Mouse (Mus musculus) ovary, adult 18-20 months (tissue): ENCODE data around the gene Gm4881.
"Not testable (repeated sequence)": the region's sequence is repeated elsewhere in the genome, so short reads cannot be mapped to it uniquely, and the experiment has no call there.

Experiments used
- DNase-seq: peaks from one replicate; pipeline ENCODE4 v3.0.0; 2022; ENCODE audit warnings: low spot score, mixed read lengths

Gene Gm4881

GRCm38 (mm10) chr7:24895749-24896148, 48.5 kb downstream of the Gm4881 start:
- not testable (repeated sequence) for DNase-seq

DNA sequence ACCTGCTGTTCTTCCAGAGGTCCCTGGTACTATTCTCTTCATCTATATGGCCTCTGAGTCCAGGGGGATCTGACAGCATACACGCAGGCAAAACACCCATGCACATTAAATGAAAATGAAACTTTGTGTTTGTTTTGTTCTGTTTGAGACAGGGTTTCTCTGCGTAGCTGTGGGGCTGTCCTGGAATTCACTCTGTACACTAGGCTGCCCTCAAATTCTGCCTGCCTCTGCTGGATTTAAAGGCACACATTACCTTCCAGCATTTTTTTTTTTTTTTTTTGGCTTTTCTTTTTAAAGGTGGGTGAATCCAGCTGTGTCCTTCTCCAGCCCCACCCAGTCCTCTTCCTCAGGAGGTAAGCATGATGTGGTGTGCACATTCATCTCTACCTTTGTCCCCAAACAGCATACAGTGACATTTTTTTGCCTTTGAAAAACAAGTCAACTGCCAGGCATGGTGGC, 52.1 kb downstream of the Gm4881 start:
- DNase-seq: no peak

DNA sequence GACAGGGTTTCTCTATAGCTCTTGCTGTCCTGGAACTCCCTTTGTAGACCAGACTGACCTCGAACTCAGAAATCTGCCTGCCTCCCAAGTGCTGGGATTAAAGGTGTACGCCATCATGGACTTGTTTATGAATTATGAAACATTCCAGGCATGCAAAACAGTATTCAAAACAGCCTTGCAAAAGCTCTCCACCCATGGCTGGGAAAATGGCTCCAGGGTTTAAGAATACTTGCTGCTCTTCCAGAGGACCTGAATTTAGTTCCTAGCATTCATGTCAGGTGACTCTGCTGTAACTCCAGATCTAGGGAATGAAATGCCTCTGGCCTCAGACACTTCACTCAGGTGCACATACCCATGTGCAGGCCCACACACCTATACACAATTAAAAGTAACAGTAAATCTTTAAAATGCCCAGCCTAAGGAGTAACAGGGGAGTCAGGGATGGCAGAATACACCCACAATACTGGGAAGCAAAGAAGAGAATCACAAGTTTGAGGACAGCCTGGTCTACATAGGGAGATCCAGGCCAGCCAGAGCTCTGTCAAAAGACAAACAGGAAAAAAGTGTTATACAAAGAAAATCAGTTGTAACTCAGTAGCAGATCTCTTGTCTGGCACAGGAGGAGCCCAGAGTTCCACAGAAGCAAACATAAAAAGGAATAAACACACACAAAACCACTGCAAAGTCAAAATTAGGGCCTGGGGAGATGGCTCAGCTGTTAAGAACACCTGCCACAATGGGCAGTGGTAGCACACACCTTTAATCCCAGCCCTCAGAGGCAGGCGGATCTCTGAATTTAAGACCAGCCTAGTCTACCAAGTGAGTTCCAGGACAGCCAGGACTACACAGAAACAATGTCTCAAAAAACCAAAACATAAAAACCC, 52.8 kb downstream of the Gm4881 start:
- DNase-seq: no peak

DNA sequence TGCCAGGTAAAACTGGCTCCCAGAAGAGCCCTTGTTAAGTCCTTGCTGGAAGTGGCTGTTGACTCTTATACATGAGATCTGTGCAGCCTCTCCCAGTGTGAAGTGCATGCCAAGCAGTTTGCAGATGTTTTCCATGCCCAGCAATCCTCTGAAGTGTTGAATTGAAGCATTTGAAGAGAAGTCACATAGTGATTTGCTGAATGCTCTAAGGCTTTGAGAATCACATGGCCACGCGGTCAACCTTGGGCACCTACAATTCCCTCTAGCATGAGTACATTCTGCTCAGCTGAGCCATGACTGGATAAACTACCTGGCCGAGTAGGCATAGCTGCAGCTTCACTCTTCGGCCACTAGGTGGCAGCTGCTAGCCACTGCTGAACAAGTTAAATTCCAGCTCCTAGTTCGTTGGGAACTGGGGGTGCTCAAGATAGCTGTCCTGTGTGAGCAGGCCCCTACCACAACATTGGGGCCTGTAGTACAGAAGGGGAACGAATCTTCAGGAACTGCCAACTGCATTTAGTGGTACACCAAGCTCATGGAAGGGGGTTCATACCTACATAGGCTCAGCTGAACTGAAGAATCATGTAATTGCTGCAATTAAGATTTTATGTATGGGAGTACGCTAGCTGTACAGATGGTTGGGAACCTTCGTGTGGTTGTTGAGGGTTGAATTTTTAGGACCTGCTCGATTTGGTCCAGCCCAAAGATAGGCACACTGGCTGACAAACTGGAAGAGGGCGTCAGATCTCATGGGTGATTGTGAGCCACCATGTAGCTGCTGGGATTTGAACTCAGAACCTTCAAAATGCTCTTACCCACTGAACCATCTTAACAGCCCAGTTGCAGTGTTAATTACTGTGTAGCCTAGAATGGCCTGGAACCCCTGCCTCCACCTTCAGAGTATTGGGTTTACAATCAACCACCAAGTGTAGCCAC, 53.7 kb downstream of the Gm4881 start:
- peak; percentile 47 for DNase-seq

- DNase-seq: no peak
These were observed 54.7 kb downstream of the Gm4881 start for GRCm38 (mm10) chr7:24889431-24890220.

- DNase-seq: no peak
These were observed 57.2 kb downstream of the Gm4881 start for GRCm38 (mm10) chr7:24887096-24887495.

DNA sequence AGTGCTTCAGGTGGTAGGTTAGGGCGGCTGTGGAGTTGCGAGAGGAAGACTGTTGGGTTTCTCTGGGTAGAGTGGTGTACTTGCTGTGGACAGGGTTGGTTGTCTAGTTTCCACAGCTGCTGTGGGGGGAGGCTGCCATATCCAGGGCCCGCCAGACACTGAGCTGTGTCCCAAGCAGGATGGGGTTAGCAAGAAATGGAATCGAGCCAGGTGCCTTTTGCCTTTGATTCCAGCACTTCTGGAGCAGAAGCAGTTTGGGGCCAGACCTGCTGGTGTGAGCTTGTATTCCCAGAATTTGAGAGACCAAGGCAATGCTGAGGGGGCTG, 58.0 kb downstream of the Gm4881 start:
- DNase-seq: no peak

GRCm38 (mm10) chr7:24885468-24886307, 58.6 kb downstream of the Gm4881 start:
- DNase-seq: no peak

DNA sequence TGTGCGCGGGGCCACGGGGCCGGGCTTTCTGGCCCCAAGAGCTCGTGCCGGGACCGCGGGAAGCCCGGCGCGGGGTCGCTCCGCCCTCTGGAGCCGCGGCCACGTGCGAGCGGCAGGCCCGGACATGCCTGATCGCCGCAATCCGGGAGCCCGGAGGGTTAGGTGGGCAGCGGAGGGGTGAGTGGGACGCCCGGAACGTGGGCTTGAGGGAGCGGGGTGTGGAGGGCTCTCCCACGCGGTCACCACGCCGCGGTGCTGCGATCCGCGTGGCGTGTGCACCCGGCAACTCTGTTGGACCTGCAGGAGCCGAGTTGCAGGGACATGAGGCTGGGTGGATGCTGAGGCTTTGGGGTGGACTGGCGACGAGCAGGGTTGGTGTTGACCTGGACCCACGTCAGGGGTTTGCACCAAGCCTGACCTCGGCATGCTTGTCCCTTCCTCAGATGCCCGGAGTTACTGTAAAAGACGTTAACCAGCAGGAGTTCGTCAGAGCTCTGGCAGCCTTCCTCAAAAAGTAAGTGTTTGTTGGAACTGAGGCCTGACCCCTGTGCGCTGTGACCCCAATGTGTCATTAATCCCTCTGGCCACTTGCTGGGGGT, 59.5 kb downstream of the Gm4881 start:
- no peak for DNase-seq

- peak; percentile 98 for DNase-seq
These were observed 60.2 kb downstream of the Gm4881 start, which contains the start of gene Rps19 for GRCm38 (mm10) chr7:24883896-24884692. TSS of gene Rps19 (plus strand) at chr7:24884371.

DNA sequence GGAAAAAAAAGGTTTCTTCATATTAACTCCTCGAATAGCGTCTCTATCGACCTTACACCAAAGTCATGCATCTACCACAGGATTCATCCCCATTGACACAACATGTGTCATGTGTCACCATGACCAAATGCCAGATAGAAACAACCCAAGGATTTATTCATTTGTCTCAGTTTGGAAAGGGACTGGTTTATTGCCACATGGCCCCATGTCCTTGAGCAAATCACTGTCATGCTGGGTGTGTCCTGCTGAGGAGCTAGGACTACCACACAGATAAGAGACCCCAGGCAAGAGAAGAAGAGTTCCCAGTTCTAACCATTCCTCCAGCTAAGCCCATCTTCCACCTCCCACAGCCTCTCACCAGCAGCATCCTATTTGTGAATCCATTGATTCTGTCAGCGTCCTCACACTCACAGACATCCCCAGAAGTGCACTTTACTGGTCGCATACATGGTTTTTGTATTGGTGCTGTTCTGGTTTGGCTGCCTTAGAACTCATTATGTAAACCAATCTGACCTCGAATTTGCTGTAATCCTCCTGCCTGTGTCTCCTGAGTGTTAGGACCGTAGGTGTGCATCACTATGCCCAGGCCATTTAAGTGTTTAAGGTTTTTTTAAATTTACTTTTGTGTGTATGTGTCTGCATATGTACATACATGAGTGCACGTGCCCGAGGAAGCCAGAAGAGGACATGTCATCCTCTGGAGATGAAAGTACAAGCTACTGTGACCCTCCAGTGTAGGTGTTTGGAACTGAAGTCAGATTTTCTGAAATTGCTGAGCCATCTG, 61.7 kb downstream of the Gm4881 start:
- DNase-seq: no peak

DNA sequence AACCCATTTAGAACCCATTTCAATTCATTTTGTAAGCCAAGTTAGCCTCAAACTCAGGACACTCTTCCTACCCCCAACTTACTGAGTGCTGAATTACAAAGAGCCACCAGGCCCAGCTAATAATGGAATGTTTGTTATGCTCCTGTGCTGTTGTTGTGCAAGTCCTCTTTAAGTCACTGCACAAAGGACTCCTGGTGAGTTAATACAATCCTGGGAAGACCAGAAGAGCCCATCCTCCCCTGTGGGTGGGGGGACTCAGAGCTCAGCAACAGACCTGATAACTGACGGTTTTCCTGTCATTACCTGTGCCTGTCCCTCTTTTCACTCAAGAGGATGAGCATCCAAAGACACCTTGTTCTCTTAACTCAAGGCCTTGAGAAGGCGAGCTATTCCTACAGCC, 64.7 kb downstream of the Gm4881 start:
- DNase-seq: no peak

- no peak for DNase-seq
These were observed 66.7 kb downstream of the Gm4881 start for GRCm38 (mm10) chr7:24877588-24877987.
